Mouse (Mus musculus) cortical plate, adult 2 months (tissue): Measurements from ENCODE around the gene Stk11.

Experiments used
- CTCF ChIP-seq: fragments of 200-500 bp; IDR thresholded peaks from 2 replicates; pipeline ENCODE4 v1.5.1; 2011; ENCODE audit warnings: mild to moderate bottlenecking, control low read depth, low read length; ENCODE audit not compliant: insufficient read depth; ENCODE audit errors: extremely low read depth
- POLR2A ChIP-seq: fragments of 200-500 bp; IDR thresholded peaks from 2 replicates; pipeline ENCODE4 v1.6.1; 2011; ENCODE audit warnings: mild to moderate bottlenecking, low read length, control low read depth; ENCODE audit not compliant: insufficient read depth; ENCODE audit errors: extremely low read depth

DNA sequence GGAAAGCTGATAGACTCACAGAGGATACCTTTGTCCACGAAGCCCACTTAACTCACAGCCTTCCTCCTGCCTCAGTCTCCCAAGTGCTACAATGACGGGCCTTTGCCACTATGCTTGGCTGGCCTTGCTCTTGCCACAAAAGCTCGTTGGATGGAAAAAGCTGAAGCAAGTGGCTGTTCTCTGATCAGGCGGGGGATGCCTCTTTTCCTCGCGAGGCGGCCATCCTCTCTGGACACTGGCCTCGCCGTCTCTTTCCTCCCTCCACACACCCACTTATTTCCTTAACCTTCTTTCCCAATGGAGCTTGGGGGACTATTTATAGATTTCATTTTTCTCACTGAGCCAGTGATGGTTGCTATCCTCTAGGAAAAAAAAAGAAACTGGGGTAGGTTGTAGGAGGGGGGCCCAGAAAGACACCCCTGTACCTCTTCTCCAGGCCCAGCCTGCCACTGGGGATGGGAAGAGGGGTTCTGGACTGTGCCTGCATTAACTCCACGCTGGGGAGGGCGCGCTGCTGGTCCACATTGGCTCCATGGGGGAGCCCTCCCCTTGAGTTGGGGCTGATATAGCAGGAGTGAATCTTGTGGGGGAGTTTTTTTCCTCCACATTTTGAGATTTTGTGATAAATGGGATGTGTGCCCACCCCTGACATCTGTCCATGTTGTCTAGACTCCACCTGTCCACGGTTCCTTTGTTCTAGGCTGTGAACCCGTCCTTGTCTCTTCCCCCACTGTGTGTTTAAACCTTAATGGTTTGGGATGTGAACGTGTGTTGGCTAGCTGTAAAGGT is 41.7 kb downstream of the Stk11 start:
- TF ChIP-seq POLR2A (peak; percentile 16; the same call in 1 of the 2 replicates), CTCF (no peak)
